Mouse (Mus musculus) kidney, postnatal 25 days (tissue): ENCODE data around the gene Aco2.

ENCODE experiments used
- DNase-seq, 2 experiments: peaks; one replicate each; pipeline ENCODE4 v3.0.0; 2021; ENCODE audit warnings: mixed read lengths in 2 of 2

Aco2 gene

DNA sequence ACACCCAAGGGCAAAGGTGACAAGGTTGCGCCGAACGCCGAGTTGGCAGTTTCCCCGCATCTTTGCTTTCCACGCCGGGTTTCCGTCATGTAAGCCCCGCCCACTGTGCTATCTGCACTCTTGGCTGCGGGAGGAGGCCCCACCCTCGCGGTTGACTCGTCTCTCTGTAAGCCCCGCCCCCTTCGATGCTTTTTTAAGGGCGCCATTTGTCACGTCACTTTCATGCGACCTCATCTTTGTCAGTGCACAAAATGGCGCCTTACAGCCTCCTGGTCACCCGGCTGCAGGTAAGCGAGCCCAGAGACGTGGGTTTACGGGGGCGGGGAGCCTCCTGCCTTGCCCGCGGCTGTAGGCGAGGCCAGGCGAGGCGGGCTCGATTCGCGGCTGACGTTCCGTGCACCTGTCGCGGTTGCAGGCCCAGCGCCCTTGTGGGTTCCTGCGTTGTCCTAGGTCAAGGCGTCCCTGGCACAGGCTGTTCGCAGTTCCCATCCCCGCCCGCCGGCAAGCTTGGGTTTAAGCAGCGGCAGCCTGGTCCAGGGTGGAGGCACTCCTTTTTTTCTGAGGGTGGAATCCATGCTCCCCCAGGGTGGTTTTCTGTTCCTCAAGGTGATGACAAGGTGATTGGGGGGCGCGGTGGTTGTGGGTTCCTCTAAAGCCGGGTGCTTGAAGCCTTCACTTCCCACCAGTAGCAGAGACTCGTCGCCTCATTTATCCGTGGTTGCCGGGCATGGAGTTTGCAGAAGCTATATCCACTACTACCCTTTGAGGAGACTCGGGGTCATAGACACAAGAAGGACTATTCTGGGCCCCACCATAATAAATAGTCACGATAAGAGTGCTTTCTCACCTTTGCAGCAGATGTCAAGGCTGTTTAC is at the start of gene Aco2:
Gene Aco2 (plus strand): TSS at position 48 of the 875 bp plus-strand sequence.
- DNase-seq, result peak; percentile 100

DNA sequence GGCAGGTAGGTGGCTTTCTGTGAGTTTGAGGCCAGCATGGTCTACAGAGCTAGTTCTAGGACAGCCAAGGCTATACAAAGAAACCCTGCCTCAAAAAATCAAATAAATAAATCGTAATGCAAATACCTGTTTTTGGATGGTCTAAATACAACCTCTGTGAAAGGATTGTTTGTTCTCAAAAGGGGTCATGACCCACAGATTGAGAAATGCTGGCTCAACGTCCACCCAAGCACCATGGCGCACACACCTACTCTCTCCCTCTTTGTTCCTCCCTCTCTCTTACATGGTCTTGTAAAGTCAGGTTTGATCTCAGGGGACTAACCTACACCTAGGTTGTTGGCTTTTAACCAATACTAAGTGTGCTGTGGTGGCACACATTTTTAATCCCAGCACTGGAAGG is 49.5 kb upstream of the Aco2 start:
- DNase-seq, result no peak

GRCm38 (mm10) chr15:81824832-81825231 is 47.3 kb upstream of the Aco2 start:
- DNase-seq, result no peak

DNA sequence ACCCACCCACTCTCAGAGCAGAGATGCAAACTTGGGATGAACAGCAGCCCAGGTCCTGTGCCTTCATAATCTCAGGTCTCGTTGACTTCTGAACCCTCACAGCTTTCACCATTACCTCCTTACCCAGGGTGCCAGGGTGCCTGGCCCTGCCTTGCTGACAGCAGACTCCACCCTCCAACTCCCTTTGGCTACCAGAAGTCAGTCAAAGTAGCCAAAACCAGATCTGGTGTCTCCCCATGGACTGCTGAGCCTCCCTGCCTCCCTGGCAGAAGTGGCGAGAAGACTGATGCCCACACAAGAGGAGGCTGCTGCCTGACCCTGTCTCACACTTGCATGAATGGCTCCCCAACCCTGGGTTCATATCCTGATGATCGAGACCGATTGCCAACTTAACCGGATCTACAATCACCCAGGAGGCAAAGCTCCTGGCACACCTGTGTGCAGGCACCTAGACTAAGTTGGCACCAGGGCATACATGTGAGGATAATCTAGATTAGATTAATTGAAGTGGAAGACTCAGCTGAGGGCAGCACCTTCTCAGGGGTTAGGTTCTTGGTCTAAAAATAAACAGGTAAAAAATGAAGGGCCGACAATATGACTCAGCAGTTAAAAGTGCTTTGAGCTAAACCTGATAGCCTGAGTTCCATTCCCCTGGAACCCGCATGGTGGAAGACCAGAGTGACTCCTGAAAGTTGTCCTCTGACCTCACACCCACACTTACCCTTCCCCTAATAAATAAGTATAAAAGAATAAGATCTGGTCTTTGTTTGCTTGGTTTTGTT is 43.5 kb upstream of the Aco2 start:
- no peak for DNase-seq

GRCm38 (mm10) chr15:81829208-81829580 is 42.9 kb upstream of the Aco2 start:
- DNase-seq, result no peak

DNA sequence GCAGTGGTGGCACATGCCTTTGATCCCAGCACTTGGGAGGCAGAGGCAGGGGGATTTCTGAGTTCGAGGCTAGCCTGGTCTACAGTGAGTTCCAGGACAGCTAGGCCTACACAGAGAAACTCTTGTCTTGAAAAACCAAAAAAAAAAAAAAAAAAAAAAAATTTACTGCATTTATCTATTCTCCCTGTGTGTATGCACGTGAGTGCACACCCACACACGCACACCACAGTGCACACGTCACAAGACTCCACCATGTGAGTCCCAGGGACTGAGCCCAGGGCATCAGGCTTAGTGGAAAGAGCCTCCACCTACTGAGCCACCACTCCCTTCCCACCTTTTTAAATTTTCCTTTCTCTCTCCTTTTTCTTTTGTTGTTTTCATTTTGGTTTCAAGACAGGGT is 41.6 kb upstream of the Aco2 start:
- DNase-seq, result no peak

DNA sequence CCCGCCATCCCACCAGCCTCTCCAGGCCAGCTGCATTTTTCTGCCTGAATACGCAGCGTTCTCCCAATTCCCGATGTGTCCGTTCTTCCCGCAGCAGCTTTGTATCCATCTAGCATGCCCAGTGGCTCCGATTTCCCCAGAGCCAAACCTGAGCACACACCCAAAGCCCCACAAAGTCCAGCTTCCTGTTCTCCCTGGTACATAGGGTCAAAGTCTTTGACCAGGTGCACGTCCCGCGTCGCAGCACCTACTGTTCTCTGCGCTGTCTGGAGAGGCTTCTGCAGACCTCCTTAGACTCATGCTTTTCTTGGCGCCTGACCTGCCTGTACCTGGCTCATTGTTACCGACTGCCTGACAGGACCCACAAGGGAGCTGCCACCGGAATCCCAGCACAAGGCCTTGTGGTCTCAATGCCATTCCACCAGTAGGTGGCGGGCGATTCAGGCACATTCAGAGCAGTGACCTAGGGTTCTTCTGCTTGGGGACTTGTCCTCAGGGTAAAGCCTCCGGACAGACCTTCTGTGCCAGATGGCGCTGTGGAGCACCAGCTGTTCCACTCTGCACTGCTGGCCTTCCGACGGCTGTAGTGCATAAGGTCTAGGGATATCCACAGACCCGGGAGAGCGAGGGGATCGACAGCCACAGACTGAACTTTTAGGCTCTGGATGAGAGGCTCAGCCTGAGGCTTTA is 40.8 kb upstream of the Aco2 start:
- DNase-seq, result peak; percentile 96 to 97

DNA sequence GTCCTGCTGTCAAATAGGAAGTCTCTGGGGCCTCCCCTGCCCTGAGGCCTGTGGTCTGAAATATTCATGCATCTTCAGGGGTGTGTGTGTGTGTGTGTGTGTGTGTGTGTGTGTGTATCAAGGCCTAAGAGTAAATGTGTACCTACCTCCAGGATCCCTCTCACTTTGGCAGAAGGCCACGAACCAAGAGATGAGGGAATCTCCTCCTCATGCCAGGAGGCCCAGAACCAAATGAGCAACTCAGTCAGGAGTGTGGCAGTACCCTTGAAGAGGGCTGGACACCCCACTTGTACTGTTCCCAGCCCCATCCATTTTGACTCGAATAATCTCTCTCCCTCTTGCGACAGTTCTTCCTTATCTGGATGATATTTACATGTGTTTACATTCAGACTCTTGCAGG is 39.9 kb upstream of the Aco2 start:
- peak; percentile 59 to 85 for DNase-seq

GRCm38 (mm10) chr15:81833481-81833880 is 38.6 kb upstream of the Aco2 start:
- no peak for DNase-seq

GRCm38 (mm10) chr15:81834171-81834841 is 37.8 kb upstream of the Aco2 start:
- peak in 1 of 2 experiments; percentile 84 for DNase-seq

DNA sequence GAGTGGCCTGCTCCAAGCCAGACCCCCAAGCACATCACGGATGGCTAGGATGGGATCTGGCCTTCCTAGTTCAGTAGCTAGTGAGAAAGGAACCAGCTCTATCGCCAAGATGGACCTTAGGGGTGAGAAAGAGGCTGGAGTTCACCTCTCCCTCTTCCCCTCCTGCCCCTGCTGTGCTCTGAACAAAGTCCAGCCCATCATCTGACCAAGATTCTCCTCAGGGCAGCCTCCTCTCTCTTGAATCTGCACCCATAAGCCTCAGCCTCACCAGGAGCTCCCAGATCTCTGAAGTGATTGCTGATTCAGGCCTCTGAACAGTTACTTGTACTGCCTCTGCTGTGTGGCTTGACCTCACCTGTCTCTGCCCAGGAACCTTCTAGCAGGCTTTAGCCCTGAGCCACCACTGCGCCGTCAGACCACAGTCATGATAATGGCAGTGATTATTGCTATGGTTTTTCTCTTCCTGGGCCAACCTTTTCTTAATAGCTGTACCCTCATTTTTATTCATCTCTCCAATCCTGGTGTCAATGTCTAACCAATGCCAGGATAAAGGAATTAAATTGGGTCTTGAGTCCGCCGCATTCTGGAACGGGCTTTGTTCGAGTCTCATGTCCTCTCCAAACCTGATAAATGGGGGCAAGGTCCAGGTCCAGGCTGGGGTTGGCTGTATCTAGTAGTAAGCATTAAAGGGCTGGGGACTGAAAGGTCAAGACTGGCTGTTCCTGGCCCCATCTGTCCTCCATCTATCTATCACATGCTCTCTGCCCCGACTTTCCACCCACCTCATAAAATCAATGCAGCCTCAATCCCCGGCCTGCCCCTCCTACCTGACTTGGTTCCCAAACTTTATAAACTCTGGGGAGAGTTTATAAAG is 36.9 kb upstream of the Aco2 start:
- DNase-seq, result peak; percentile 67 to 87

GRCm38 (mm10) chr15:81836124-81836821 is 35.8 kb upstream of the Aco2 start:
- DNase-seq, result peak; percentile 91 to 99

GRCm38 (mm10) chr15:81836966-81837920 is 34.9 kb upstream of the Aco2 start:
- DNase-seq, result peak; percentile 49 to 87

GRCm38 (mm10) chr15:81838554-81839235 is 33.4 kb upstream of the Aco2 start:
- peak; percentile 64 to 87 for DNase-seq

- peak; percentile 92 to 98 for DNase-seq
Observed at GRCm38 (mm10) chr15:81839634-81840033, 32.5 kb upstream of the Aco2 start.

DNA sequence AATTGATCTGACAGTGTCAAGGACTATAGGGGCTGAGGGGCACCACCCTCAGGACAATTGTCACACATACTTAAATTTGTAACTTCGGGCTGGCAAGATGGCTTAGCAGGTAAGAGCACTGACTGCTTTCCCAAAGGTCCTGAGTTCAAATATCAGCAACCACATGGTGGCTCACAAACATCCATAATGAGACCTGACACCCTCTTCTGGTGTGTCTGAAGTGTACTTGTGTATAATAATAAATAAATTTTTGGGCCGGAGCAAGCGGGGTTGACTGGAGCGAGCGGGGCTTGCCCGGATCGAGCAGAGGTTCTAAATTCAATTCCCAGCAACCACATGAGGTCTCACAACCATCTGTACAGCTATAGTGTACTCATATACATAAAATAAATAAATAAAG is 31.8 kb upstream of the Aco2 start:
- DNase-seq, result peak in 1 of 2 experiments; percentile 33

- no peak for DNase-seq
Observed at GRCm38 (mm10) chr15:81842275-81842674, 29.8 kb upstream of the Aco2 start.

GRCm38 (mm10) chr15:81845033-81845625 is 27.0 kb upstream of the Aco2 start:
- DNase-seq, result peak in 1 of 2 experiments; percentile 49

DNA sequence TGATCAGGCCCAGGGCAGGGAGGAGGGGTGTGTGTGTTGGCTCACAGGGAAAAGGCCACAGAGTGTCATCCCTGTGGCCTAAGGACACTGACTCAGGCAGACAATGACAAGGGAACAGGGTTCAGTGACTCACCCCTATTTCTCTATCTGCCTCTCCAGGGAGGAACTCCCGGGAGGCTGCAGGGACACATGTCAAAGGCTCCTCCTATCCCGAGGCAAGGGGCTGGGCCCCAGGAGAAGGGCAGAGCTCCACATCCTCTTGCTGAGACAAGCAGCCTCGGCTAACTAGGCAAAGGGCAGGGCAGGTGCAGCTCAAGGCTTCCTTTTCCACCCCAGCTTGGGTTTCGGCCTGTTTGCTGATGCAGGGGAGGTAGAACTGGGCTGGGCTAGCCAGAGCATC is 26.4 kb upstream of the Aco2 start:
- peak; percentile 73 to 95 for DNase-seq
